Mouse (Mus musculus) CD4-positive helper T cell, adult 2 months (primary cell): Measurements from ENCODE around the gene Itga2.
A peak's percentile ranks its signal among the peaks of the same experiment; 100 is the strongest.

Experiments used
- DNase-seq: peaks from one replicate; pipeline ENCODE4 v3.0.0-alpha.2; 2012; ENCODE audit warnings: low read depth, missing footprints, low spot score

The Itga2 gene

GRCm38 (mm10) chr13:114822871-114823270, 109.0 kb downstream of the Itga2 start:
- DNase-seq: no peak

DNA sequence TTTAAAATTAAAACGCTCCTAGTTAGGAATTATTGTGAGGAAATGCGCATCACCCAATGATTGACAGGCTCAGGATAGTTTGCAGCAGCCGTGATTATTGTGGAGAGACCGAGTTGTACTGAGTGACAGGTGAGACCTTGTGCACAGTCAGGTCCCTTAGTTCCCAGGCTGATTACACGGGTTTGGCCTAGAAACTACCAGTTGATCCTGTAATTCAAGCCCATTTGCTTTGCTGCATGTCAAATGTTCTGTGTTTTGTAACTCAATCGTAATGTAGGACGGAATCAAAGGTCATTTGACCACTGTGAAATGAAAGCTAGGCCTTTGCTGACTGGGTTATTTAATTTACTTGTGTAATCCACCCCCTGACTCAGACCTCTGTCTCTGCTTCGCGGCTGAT, 113.4 kb downstream of the Itga2 start:
- no peak for DNase-seq

- DNase-seq: peak; percentile 94
These were observed 114.0 kb downstream of the Itga2 start, which contains the start of gene Mocs2 for GRCm38 (mm10) chr13:114817751-114818360. Mocs2 (plus strand) TSS chr13:114818236.

DNA sequence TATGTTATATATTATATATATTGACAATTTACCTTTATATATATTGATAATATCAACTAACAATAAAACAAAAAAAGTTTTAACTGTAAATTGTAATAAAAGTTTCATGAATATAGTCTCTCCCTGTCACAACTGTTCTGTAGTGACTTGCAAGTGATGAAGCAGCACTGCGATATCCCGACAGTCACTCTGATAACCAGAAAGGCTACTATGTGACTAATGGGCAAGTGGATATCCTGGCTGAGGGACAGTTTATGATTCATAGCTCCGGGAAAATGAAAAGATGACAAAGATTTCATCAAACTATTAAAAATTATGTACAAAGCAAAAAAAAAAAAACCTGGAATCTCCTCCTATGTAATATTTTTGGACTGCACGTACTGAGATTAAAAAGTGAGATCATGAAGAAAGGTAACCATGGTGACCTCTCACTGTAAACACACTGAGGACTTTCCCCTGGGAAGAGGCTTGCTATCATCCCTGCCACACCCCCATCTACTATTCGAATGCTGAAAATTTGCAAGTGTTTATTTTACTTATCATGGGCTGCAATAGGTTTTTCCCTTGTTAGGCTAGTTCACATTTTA, 122.2 kb downstream of the Itga2 start:
- no peak for DNase-seq

GRCm38 (mm10) chr13:114802971-114803370, 128.9 kb downstream of the Itga2 start:
- DNase-seq: no peak

DNA sequence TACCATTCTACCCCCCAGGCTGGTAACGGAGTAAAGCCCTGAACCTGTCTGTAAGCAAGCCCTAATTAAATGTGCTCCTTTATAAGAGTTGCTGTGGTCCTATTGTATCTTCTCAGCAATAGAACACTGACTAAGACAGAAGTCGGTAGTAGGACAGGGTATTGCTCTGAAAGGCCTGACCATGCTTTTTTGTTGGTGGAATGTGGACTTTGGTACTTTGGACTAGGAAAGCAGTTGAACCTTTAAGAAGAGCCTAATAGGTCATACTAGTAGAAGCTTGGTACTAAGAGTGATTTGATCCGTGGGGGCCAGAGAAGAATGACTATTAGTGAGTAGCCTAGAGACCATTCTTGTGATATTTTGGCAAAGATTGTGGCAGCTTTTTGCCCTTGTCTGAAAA, 130.0 kb downstream of the Itga2 start:
- DNase-seq: no peak

DNA sequence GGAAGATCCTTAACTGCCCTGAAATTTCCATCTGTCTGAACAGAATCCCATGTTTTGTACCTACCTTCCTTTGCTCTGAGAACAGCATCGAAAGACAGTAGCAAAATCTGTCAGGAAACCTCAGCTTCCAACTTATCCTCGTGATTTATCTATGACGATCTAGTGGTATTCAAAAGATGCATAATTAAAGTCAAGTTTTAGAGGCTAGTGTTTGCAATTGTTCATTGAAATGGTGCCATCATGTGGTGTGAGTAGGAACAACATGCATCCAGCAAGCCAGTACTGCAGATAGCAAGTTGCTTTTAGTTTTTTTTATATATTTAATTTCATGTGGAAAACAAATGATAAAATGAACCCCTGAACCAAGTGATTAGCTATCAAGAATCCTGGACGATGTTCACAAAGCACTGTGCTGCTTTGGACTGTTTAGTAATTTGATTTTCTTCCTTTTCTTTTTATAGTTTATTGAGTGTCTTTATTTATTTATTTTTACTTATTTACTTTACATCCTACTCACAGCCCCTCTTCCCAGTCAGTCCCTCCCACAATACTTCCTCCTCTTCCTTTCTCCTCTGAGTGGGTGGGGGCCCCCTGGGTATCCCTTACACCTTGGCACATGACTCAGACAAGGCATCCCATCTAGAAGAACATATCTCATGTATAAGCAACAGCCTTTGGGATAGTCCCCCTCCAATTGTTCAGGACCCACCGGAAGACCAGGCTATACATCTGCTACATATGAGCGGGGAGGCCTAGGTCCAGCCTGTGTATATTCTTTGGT, 138.5 kb downstream of the Itga2 start:
- DNase-seq: peak; percentile 43

DNA sequence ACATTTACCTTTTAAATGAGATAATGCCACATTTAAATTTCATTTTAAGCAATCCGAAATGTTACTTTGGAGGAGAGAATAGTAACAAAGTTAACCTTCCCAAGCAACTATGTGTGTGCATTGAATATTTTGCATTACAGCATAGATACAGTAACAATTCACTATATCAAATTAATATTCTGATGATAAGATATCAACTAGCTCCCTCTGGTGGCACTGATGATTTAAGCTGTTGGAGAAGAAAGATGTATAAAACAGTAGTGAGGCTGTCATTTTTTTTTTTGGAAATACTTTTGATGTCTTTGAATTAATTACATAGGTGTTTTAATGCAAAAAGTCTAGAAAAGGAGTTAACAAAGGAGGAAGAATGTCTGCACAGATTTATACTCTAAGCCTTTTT, 140.4 kb downstream of the Itga2 start:
- no peak for DNase-seq
